9 mouse cellular contexts compared by ENCODE assay signal in the genomic region with DNA sequence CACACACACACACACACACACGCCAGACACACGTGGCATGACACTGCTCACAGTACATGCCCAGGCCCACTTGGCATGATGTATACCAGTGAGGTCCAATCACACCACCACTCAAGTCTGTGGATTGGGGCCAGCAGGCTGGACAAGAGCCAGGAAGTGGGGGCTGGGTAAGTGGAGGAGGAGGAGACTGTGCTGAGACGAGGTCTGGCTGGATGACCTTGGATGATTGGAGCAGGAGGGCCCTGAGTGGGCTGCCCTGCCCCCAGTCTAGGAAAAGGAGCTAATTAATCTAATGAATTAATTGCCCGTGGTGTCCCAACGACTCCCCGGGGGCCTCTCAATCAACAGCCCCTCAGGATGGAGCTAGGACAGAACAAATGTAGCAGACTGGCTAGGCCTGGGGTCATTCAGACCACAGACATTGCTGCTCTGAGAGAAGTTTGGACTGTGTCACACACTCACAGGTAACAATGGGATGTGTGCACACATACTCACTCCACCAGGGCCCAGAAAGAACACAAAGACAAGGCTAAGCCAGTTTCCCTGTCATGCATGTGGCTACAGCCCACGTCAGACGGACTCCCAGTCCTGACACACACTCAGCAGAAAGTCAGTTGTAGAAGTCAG. TPM values are rescaled to one million over a fixed set of nuclear protein-coding genes. Genes with fewer than 3 reads are reported as not detected.
A peak's percentile ranks its signal among the peaks of the same experiment; 100 is the strongest.
DNase-seq lines count a peak whose midpoint lies in the region; ATAC-seq and TF ChIP-seq lines count a peak whose summit lies in the region.
"Had no signal": no experiment of that assay in that cellular context is flagged by ENCODE, and none has a peak within 500 bp of the region (broad histone marks: within the 10 kb centered on the region; RNA-seq: fewer than 3 reads in every experiment).

No protein-coding gene starts in this region.

- H3K4me2 ChIP-seq in intestine, embryonic 14.5 days (ENCODE audit: low read length): no peak overlapping the region
- no peak overlapping the region for H3K4me2 ChIP-seq in intestine, postnatal 0 days (replicated peaks; ENCODE audit: low read depth)
- H3K4me2 ChIP-seq in hindbrain, embryonic 12.5 days (replicated peaks): no peak overlapping the region
- H3K4me2 ChIP-seq in midbrain, embryonic 12.5 days (replicated peaks): no peak overlapping the region

- no peak for DNase-seq in intestine, embryonic 14.5 days (ENCODE audit: low spot score)
- DNase-seq in cerebellum, postnatal 25 days: peak; percentile 43 to 62
- DNase-seq in ovary, postnatal 14 days (ENCODE audit: low spot score): no peak
- DNase-seq in layer of hippocampus, adult 11-12 months (ENCODE audit: low spot score): no peak
- DNase-seq in embryo, embryonic 10 days (ENCODE audit: low spot score): no peak

- peaks cover 16% of the 10 kb centered on the region for H3K27me3 ChIP-seq in intestine, embryonic 14.5 days (replicated peaks; ENCODE audit: control insufficient read depth, insufficient read depth, low read length)
- peaks cover 6% of the 10 kb centered on the region for H3K27me3 ChIP-seq in intestine, postnatal 0 days (replicated peaks; ENCODE audit: control insufficient read depth, insufficient read depth, low read length)
- peaks cover 21% of the 10 kb centered on the region for H3K27me3 ChIP-seq in hindbrain, embryonic 12.5 days
- peaks cover 19% of the 10 kb centered on the region for H3K27me3 ChIP-seq in midbrain, embryonic 12.5 days
- H3K27me3 ChIP-seq: Patski had no signal

- WGBS in intestine, embryonic 14.5 days: 62% methylated on average over 8 of the region's 8 CpGs
- WGBS in intestine, postnatal 0 days: 63% methylated on average over 8 of the region's 8 CpGs
- WGBS in hindbrain, embryonic 12.5 days: 64% methylated on average over 8 of the region's 8 CpGs
- 68% methylated on average over 8 of the region's 8 CpGs for WGBS in midbrain, embryonic 12.5 days

- ATAC-seq in intestine, embryonic 14.5 days (replicated peaks; ENCODE audit: low FRiP score, low TSS enrichment, low read depth): 0 out of 2 replicates have a peak, but pooled peaks have one; percentile 30
- ATAC-seq in intestine, postnatal 0 days: no peak
- ATAC-seq in hindbrain, embryonic 12.5 days (ENCODE audit: low FRiP score): peak; percentile 77
- ATAC-seq in midbrain, embryonic 12.5 days (ENCODE audit: low FRiP score, low read depth): peak; percentile 35; the same call in 1 of the 2 replicates
- ATAC-seq: Patski had no signal

- no peak for TF ChIP-seq CTCF in intestine, postnatal 0 days (IDR thresholded peaks at IDR 0.05; ENCODE audit: low read depth)

- no peak overlapping the region for H3K9ac ChIP-seq in intestine, embryonic 14.5 days (ENCODE audit: low read length)
- no peak overlapping the region for H3K9ac ChIP-seq in intestine, postnatal 0 days (ENCODE audit: low read depth, low read length)
- H3K9ac ChIP-seq in hindbrain, embryonic 12.5 days: no peak overlapping the region
- 0 out of 2 replicates have a peak overlapping the region, but pooled peaks have one; percentile 7 for H3K9ac ChIP-seq in midbrain, embryonic 12.5 days (replicated peaks)

- no peak overlapping the region for H3K27ac ChIP-seq in intestine, embryonic 14.5 days (ENCODE audit: low read depth)
- no peak overlapping the region for H3K27ac ChIP-seq in intestine, postnatal 0 days (ENCODE audit: low read depth, low read length)
- H3K27ac ChIP-seq in hindbrain, embryonic 12.5 days: no peak overlapping the region; the same call in 1 of the 2 replicates
- H3K27ac ChIP-seq in midbrain, embryonic 12.5 days (replicated peaks): no peak overlapping the region

- H3K4me3 ChIP-seq in intestine, embryonic 14.5 days (ENCODE audit: low read depth, low read length): no peak overlapping the region
- H3K4me3 ChIP-seq in intestine, postnatal 0 days (ENCODE audit: low read depth, low read length): no peak overlapping the region
- no peak overlapping the region for H3K4me3 ChIP-seq in hindbrain, embryonic 12.5 days
- H3K4me3 ChIP-seq in midbrain, embryonic 12.5 days: no peak overlapping the region

- no peaks in the 10 kb centered on the region for H3K36me3 ChIP-seq in intestine, embryonic 14.5 days (ENCODE audit: control insufficient read depth, insufficient read depth, low read length)
- H3K36me3 ChIP-seq in intestine, postnatal 0 days (ENCODE audit: control insufficient read depth, insufficient read depth): no peaks in the 10 kb centered on the region
- peaks cover 9% of the 10 kb centered on the region; the same call in 1 of the 2 replicates for H3K36me3 ChIP-seq in hindbrain, embryonic 12.5 days
- peaks cover 6% of the 10 kb centered on the region for H3K36me3 ChIP-seq in midbrain, embryonic 12.5 days

- H3K4me1 ChIP-seq in intestine, embryonic 14.5 days (replicated peaks; ENCODE audit: control insufficient read depth, insufficient read depth, low read length): no peaks in the 10 kb centered on the region
- no peaks in the 10 kb centered on the region for H3K4me1 ChIP-seq in intestine, postnatal 0 days (replicated peaks; ENCODE audit: control insufficient read depth, insufficient read depth, low read length)
- peaks cover 15% of the 10 kb centered on the region for H3K4me1 ChIP-seq in hindbrain, embryonic 12.5 days
- H3K4me1 ChIP-seq in midbrain, embryonic 12.5 days: peaks cover 15% of the 10 kb centered on the region

- H3K9me3 ChIP-seq in intestine, embryonic 14.5 days (ENCODE audit: control insufficient read depth, low read length): no peaks in the 10 kb centered on the region
- no peaks in the 10 kb centered on the region for H3K9me3 ChIP-seq in intestine, postnatal 0 days (ENCODE audit: control insufficient read depth)
- no peaks in the 10 kb centered on the region for H3K9me3 ChIP-seq in hindbrain, embryonic 12.5 days (replicated peaks)
- H3K9me3 ChIP-seq in midbrain, embryonic 12.5 days: no peaks in the 10 kb centered on the region

RNA-seq across cellular contexts. Expression of a gene that starts 7.7 kb away (rescaled TPM):
- 0.67 and 0.72 TPM in 2 replicates for polyA plus RNA-seq in intestine, embryonic 14.5 days (2014; fragmentation: Nextera tagmentation; extraction: Ambion mirVana)
- polyA plus RNA-seq in intestine, postnatal 0 days (2015; fragmentation: Nextera tagmentation; extraction: Ambion mirVana): 0.20 TPM in 2 replicates
- polyA plus RNA-seq in hindbrain, embryonic 12.5 days (2016; fragmentation: Nextera tagmentation; extraction: Ambion mirVana): 3.4 and 4.2 TPM in 2 replicates
- 3.9 and 4.1 TPM in 2 replicates for polyA plus RNA-seq in midbrain, embryonic 12.5 days (2016; fragmentation: Nextera tagmentation; extraction: Ambion mirVana)

RNA-seq across cellular contexts. Expression of a gene that starts 19.3 kb away (rescaled TPM):
- polyA plus RNA-seq in intestine, embryonic 14.5 days (2014; fragmentation: Nextera tagmentation; extraction: Ambion mirVana): 4.2 and 5.6 TPM in 2 replicates
- polyA plus RNA-seq in intestine, postnatal 0 days (2015; fragmentation: Nextera tagmentation; extraction: Ambion mirVana): 4.5 and 5.3 TPM in 2 replicates
- 6.5 and 6.7 TPM in 2 replicates for polyA plus RNA-seq in hindbrain, embryonic 12.5 days (2016; fragmentation: Nextera tagmentation; extraction: Ambion mirVana)
- 4.0 and 7.4 TPM in 2 replicates for polyA plus RNA-seq in midbrain, embryonic 12.5 days (2016; fragmentation: Nextera tagmentation; extraction: Ambion mirVana)

RNA-seq across cellular contexts. Expression of a gene that starts 23.5 kb away (rescaled TPM):
- not detected in 2 replicates for polyA plus RNA-seq in intestine, embryonic 14.5 days (2014; fragmentation: Nextera tagmentation; extraction: Ambion mirVana)
- not detected in 2 replicates for polyA plus RNA-seq in intestine, postnatal 0 days (2015; fragmentation: Nextera tagmentation; extraction: Ambion mirVana)
- not detected in 2 replicates for polyA plus RNA-seq in hindbrain, embryonic 12.5 days (2016; fragmentation: Nextera tagmentation; extraction: Ambion mirVana)
- polyA plus RNA-seq in midbrain, embryonic 12.5 days (2016; fragmentation: Nextera tagmentation; extraction: Ambion mirVana): not detected in 2 replicates
- polyA plus RNA-seq: Patski had no signal

RNA-seq across cellular contexts. Expression of a gene that starts 38.3 kb away (rescaled TPM):
- polyA plus RNA-seq in intestine, embryonic 14.5 days (2014; fragmentation: Nextera tagmentation; extraction: Ambion mirVana): 0.39 TPM in 1 of 2 replicates, not detected in the other
- polyA plus RNA-seq in intestine, postnatal 0 days (2015; fragmentation: Nextera tagmentation; extraction: Ambion mirVana): 0.23 and 0.24 TPM in 2 replicates
- 0.50 TPM in 1 of 2 replicates, not detected in the other for polyA plus RNA-seq in hindbrain, embryonic 12.5 days (2016; fragmentation: Nextera tagmentation; extraction: Ambion mirVana)
- 1.4 TPM in 1 of 2 replicates, not detected in the other for polyA plus RNA-seq in midbrain, embryonic 12.5 days (2016; fragmentation: Nextera tagmentation; extraction: Ambion mirVana)

RNA-seq across cellular contexts. Expression of a gene that starts 38.3 kb away (rescaled TPM):
- polyA plus RNA-seq in intestine, embryonic 14.5 days (2014; fragmentation: Nextera tagmentation; extraction: Ambion mirVana): 347 and 370 TPM in 2 replicates
- polyA plus RNA-seq in intestine, postnatal 0 days (2015; fragmentation: Nextera tagmentation; extraction: Ambion mirVana): 813 and 825 TPM in 2 replicates
- 169 and 170 TPM in 2 replicates for polyA plus RNA-seq in hindbrain, embryonic 12.5 days (2016; fragmentation: Nextera tagmentation; extraction: Ambion mirVana)
- 147 and 163 TPM in 2 replicates for polyA plus RNA-seq in midbrain, embryonic 12.5 days (2016; fragmentation: Nextera tagmentation; extraction: Ambion mirVana)

Comparison
In these comparisons a context has a peak if more than half of its experiments do, and no peak if none do; other contexts are left out.
1. DNase-seq: peak in cerebellum, postnatal 25 days (2 of 2); none in intestine, embryonic 14.5 days (single experiment), ovary, postnatal 14 days (single experiment), layer of hippocampus, adult 11-12 months (single experiment) and embryo, embryonic 10 days (single experiment).